Mouse (Mus musculus) spleen, adult 10 weeks (tissue): ENCODE results near the gene Fut8. TPM values are rescaled to one million over a fixed set of nuclear protein-coding genes. Genes with fewer than 3 reads are reported as not detected.

ENCODE experiments used
- polyA plus RNA-seq: library from polyadenylated mRNA; stranded (reverse); fragments of 350-450 nt; fragmentation: Illumina TruSeq; extraction: RNeasy Lipid Tissue Mini Kit (QIAGEN cat#74804); gene quantifications from one replicate; pipeline ENCODE4 v1.2.3, GENCODE M21; 2015; ENCODE audit warnings: low replicate concordance; ENCODE audit not compliant: insufficient read depth

Fut8 gene
- 39.0 TPM for polyA plus RNA-seq

GRCm38 (mm10) chr12:77237950-77238530 lies at the start of gene Fut8:
Gene Fut8, plus strand, starts transcription at chr12:77238125.

